Mouse (Mus musculus): ENCODE results near the gene 2310057N15Rik. TPM values are rescaled to one million over a fixed set of nuclear protein-coding genes. Genes with fewer than 3 reads are reported as not detected.
A peak's percentile ranks its signal among the peaks of the same experiment; 100 is the strongest.

2310057N15Rik gene
- total and polyA plus RNA-seq, 2 experiments, result not detected

DNA sequence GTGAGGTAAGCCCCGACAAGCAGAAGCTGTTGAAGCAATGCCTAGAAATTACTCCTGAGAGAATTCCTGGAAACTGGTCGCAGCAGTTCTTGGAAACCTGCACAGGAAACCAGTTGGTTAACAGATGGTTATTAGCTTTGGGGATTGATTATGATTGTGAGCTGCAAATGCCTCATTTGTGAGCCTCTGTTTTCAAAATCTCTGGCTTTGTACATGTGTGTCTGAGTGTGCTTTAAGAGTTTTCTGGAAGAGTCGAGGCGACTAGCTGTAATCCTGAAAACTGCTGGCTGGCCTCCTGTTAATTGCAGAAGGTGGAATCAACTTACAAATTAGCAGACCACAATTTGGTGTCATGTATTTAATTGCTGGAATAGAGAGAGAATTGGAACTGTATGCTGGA lies 26.1 kb downstream of the 2310057N15Rik start:
- no peak overlapping the region for H3K27ac ChIP-seq (replicated peaks; ENCODE audit: insufficient read depth, low read depth, low read length)
- H3K36me3 ChIP-seq (ENCODE audit: control insufficient read depth, insufficient read depth, low read length), result no peaks in the 10 kb centered on the region
- no peak for TF ChIP-seq CTCF (IDR thresholded peaks at IDR 0.05; ENCODE audit: low read depth, low read length)
- TF ChIP-seq POLR2A (IDR thresholded peaks at IDR 0.05; ENCODE audit: extremely low read depth, insufficient read depth, low read length), result no peak
- DNase-seq (ENCODE audit: extremely low read depth, low read depth, low spot score), result no peak
- H3K27me3 ChIP-seq (ENCODE audit: control insufficient read depth, insufficient read depth, low read length), result no peaks in the 10 kb centered on the region
- no peaks in the 10 kb centered on the region for H3K4me1 ChIP-seq (ENCODE audit: control insufficient read depth, insufficient read depth, low read length)
- WGBS, result 72% methylated on average over 4 of the region's 4 CpGs
- H3K9ac ChIP-seq (ENCODE audit: low read depth, low read length), result no peak overlapping the region
- no peak overlapping the region for H3K4me3 ChIP-seq (ENCODE audit: insufficient read depth, low read depth, low read length)
- no peaks in the 10 kb centered on the region for H3K79me2 ChIP-seq (ENCODE audit: control insufficient read depth, insufficient read depth, low read length)

DNA sequence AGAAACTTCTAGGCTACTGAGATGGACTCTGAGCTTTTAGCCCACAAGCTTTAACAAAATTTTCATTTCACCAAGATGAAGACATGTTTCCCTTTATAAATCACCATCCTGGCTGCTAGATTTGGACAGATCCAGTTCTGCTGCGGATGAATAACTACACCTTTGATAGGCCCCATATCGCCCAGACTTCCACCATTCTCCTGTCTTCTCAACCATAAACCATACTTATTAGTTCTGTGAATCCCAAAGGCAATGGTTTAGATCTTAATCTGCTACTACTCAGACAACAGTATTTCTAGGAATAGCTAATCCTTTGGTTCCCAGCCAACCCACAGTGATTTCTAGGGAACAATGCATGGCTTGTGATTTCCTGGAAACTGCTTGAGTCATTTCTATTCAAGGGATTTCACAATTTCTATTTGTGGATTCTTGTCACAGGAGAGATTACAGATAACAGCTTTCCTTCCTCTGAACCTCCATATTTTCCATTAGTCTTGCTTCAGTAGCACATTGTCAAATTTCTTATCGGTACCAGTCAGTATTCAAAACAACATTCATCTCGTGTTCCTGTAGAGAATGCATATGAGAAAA lies 29.2 kb downstream of the 2310057N15Rik start:
- Histone ChIP-seq H3K9ac (ENCODE audit: low read depth, low read length) (no peak overlapping the region), H3K36me3 (ENCODE audit: control insufficient read depth, insufficient read depth, low read length) (no peaks in the 10 kb centered on the region), H3K4me3 (ENCODE audit: insufficient read depth, low read depth, low read length) (no peak overlapping the region), H3K4me1 (ENCODE audit: control insufficient read depth, insufficient read depth, low read length) (no peaks in the 10 kb centered on the region), H3K79me2 (ENCODE audit: control insufficient read depth, insufficient read depth, low read length) (no peaks in the 10 kb centered on the region), H3K27ac (replicated peaks; ENCODE audit: insufficient read depth, low read depth, low read length) (no peak overlapping the region), H3K27me3 (ENCODE audit: control insufficient read depth, insufficient read depth, low read length) (no peaks in the 10 kb centered on the region)
- DNase-seq (ENCODE audit: extremely low read depth, low read depth, low spot score), result peak; percentile 9
- WGBS, result 76% methylated on average over 4 of the region's 4 CpGs
- no peak for TF ChIP-seq POLR2A (IDR thresholded peaks at IDR 0.05; ENCODE audit: extremely low read depth, insufficient read depth, low read length)
- no peak for TF ChIP-seq CTCF (IDR thresholded peaks at IDR 0.05; ENCODE audit: low read depth, low read length)

GRCm38 (mm10) chr16:88735391-88735790 lies 38.6 kb downstream of the 2310057N15Rik start:
- TF ChIP-seq POLR2A (IDR thresholded peaks at IDR 0.05; ENCODE audit: extremely low read depth, insufficient read depth, low read length) (no peak), CTCF (IDR thresholded peaks at IDR 0.05; ENCODE audit: low read depth, low read length) (no peak)
- Histone ChIP-seq H3K27me3 (ENCODE audit: control insufficient read depth, insufficient read depth, low read length) (no peaks in the 10 kb centered on the region), H3K4me1 (ENCODE audit: control insufficient read depth, insufficient read depth, low read length) (no peaks in the 10 kb centered on the region), H3K4me3 (ENCODE audit: insufficient read depth, low read depth, low read length) (no peak overlapping the region), H3K79me2 (ENCODE audit: control insufficient read depth, insufficient read depth, low read length) (no peaks in the 10 kb centered on the region), H3K36me3 (ENCODE audit: control insufficient read depth, insufficient read depth, low read length) (no peaks in the 10 kb centered on the region), H3K27ac (replicated peaks; ENCODE audit: insufficient read depth, low read depth, low read length) (no peak overlapping the region), H3K9ac (ENCODE audit: low read depth, low read length) (no peak overlapping the region)
- DNase-seq (ENCODE audit: extremely low read depth, low read depth, low spot score), result no peak
- 7% methylated on average over 2 of the region's 2 CpGs for WGBS

DNA sequence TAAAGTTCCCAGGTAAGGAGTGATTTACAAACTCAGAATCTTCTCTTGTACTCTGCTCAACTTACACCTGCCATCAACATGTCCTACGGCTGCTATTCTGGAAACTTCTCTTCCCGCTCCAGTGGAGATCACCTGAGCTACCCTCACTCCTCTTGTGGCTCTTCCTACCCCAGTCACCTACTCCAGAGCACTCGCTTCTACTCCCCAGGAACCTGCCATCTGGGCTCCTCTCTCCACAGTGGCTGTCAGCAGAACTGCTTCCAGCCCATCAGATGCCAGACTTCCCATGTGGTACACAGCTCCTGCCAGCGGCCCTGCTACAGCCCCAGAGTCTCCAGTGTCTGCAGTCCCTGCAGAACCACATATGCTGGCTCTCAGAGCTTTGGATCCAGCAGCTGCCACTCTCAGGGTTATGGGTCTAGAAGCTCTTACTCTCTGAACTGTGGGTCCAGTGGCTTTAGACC lies 45.2 kb downstream of the 2310057N15Rik start, which contains the start of gene Krtap13-1:
Gene Krtap13-1, plus strand, starts transcription at position 51 of the 464 bp plus-strand sequence.
- H3K27me3 ChIP-seq (ENCODE audit: control insufficient read depth, insufficient read depth, low read length), result no peaks in the 10 kb centered on the region
- no peak within 1 kb of the TSS for H3K27ac ChIP-seq (replicated peaks; ENCODE audit: insufficient read depth, low read depth, low read length)
- WGBS, result 86% methylated on average over 4 of the region's 4 CpGs
- no peaks in the 10 kb centered on the region for H3K4me1 ChIP-seq (ENCODE audit: control insufficient read depth, insufficient read depth, low read length)
- no peak for TF ChIP-seq CTCF (IDR thresholded peaks at IDR 0.05; ENCODE audit: low read depth, low read length)
- no peak for DNase-seq (ENCODE audit: extremely low read depth, low read depth, low spot score)
- H3K79me2 ChIP-seq (ENCODE audit: control insufficient read depth, insufficient read depth, low read length), result no peaks in the 10 kb centered on the region
- no peaks in the 10 kb centered on the region for H3K36me3 ChIP-seq (ENCODE audit: control insufficient read depth, insufficient read depth, low read length)
- H3K4me3 ChIP-seq (ENCODE audit: insufficient read depth, low read depth, low read length), result no peak within 1 kb of the TSS
- H3K9ac ChIP-seq (ENCODE audit: low read depth, low read length), result no peak within 1 kb of the TSS

Other genes with a start within 250 kb of the 2310057N15Rik start
- gene Cldn8, start 211.0 kb downstream of the 2310057N15Rik start, total RNA-seq (2014; rRNA removed), result 0.13 and 0.37 TPM in 2 replicates
- 0.05 TPM in 1 of 2 replicates, not detected in the other for gene Cldn8, start 211.0 kb downstream of the 2310057N15Rik start, polyA plus RNA-seq (2012; rRNA removed)
- gene Krtap24-1, start 161.9 kb downstream of the 2310057N15Rik start, total RNA-seq (2014; rRNA removed), result not detected in 2 replicates
- gene Krtap24-1, start 161.9 kb downstream of the 2310057N15Rik start, polyA plus RNA-seq (2012; rRNA removed), result not detected in 2 replicates
- gene 2310079G19Rik, start 146.5 kb downstream of the 2310057N15Rik start, total RNA-seq (2014; rRNA removed), result not detected in 2 replicates
- not detected in 2 replicates for gene 2310079G19Rik, start 146.5 kb downstream of the 2310057N15Rik start, polyA plus RNA-seq (2012; rRNA removed)
- not detected in 2 replicates for gene Krtap26-1, start 126.4 kb downstream of the 2310057N15Rik start, total RNA-seq (2014; rRNA removed)
- not detected in 2 replicates for gene Krtap26-1, start 126.4 kb downstream of the 2310057N15Rik start, polyA plus RNA-seq (2012; rRNA removed)
- gene Krtap27-1, start 102.5 kb downstream of the 2310057N15Rik start, total RNA-seq (2014; rRNA removed), result not detected in 2 replicates
- gene Krtap27-1, start 102.5 kb downstream of the 2310057N15Rik start, polyA plus RNA-seq (2012; rRNA removed), result not detected in 2 replicates
- gene 2310061N02Rik, start 66.2 kb downstream of the 2310057N15Rik start, total RNA-seq (2014; rRNA removed), result not detected in 2 replicates
- gene 2310061N02Rik, start 66.2 kb downstream of the 2310057N15Rik start, polyA plus RNA-seq (2012; rRNA removed), result not detected in 2 replicates
- gene Krtap13-1, start 45.3 kb downstream of the 2310057N15Rik start, total RNA-seq (2014; rRNA removed), result not detected in 2 replicates
- gene Krtap13-1, start 45.3 kb downstream of the 2310057N15Rik start, polyA plus RNA-seq (2012; rRNA removed), result not detected in 2 replicates
- gene Krtap13, start 22.6 kb downstream of the 2310057N15Rik start, total RNA-seq (2014; rRNA removed), result not detected in 2 replicates
- not detected in 2 replicates for gene Krtap13, start 22.6 kb downstream of the 2310057N15Rik start, polyA plus RNA-seq (2012; rRNA removed)
- not detected in 2 replicates for gene 2310034C09Rik, start 15.4 kb downstream of the 2310057N15Rik start, total RNA-seq (2014; rRNA removed)
- gene 2310034C09Rik, start 15.4 kb downstream of the 2310057N15Rik start, polyA plus RNA-seq (2012; rRNA removed), result not detected in 2 replicates
- not detected in 2 replicates for gene Gm5965, start 3.7 kb upstream of the 2310057N15Rik start, total RNA-seq (2014; rRNA removed)
- not detected in 2 replicates for gene Gm5965, start 3.7 kb upstream of the 2310057N15Rik start, polyA plus RNA-seq (2012; rRNA removed)
- not detected in 2 replicates for gene Gm20741, start 38.0 kb upstream of the 2310057N15Rik start, total RNA-seq (2014; rRNA removed)
- gene Gm20741, start 38.0 kb upstream of the 2310057N15Rik start, polyA plus RNA-seq (2012; rRNA removed), result not detected in 2 replicates
- gene Krtap15, start 46.0 kb upstream of the 2310057N15Rik start, total RNA-seq (2014; rRNA removed), result not detected in 2 replicates
- not detected in 2 replicates for gene Krtap15, start 46.0 kb upstream of the 2310057N15Rik start, polyA plus RNA-seq (2012; rRNA removed)
- gene Krtap14, start 51.9 kb upstream of the 2310057N15Rik start, total RNA-seq (2014; rRNA removed), result not detected in 2 replicates
- gene Krtap14, start 51.9 kb upstream of the 2310057N15Rik start, polyA plus RNA-seq (2012; rRNA removed), result not detected in 2 replicates
- gene Krtap19-1, start 95.2 kb upstream of the 2310057N15Rik start, total RNA-seq (2014; rRNA removed), result not detected in 2 replicates
- gene Krtap19-1, start 95.2 kb upstream of the 2310057N15Rik start, polyA plus RNA-seq (2012; rRNA removed), result not detected in 2 replicates
- gene Krtap19-2, start 100.1 kb upstream of the 2310057N15Rik start, total RNA-seq (2014; rRNA removed), result not detected in 2 replicates
- gene Krtap19-2, start 100.1 kb upstream of the 2310057N15Rik start, polyA plus RNA-seq (2012; rRNA removed), result not detected in 2 replicates
- gene Krtap19-3, start 103.8 kb upstream of the 2310057N15Rik start, total RNA-seq (2014; rRNA removed), result not detected in 2 replicates
- gene Krtap19-3, start 103.8 kb upstream of the 2310057N15Rik start, polyA plus RNA-seq (2012; rRNA removed), result not detected in 2 replicates
- gene Krtap19-4, start 110.9 kb upstream of the 2310057N15Rik start, total RNA-seq (2014; rRNA removed), result not detected in 2 replicates
- not detected in 2 replicates for gene Krtap19-4, start 110.9 kb upstream of the 2310057N15Rik start, polyA plus RNA-seq (2012; rRNA removed)
- not detected in 2 replicates for gene Krtap19-5, start 122.3 kb upstream of the 2310057N15Rik start, total RNA-seq (2014; rRNA removed)
- not detected in 2 replicates for gene Krtap19-5, start 122.3 kb upstream of the 2310057N15Rik start, polyA plus RNA-seq (2012; rRNA removed)
- not detected in 2 replicates for gene Krtap19-9b, start 158.1 kb upstream of the 2310057N15Rik start, total RNA-seq (2014; rRNA removed)
- gene Krtap19-9b, start 158.1 kb upstream of the 2310057N15Rik start, polyA plus RNA-seq (2012; rRNA removed), result not detected in 2 replicates
- gene Krtap16-3, start 188.7 kb upstream of the 2310057N15Rik start, total RNA-seq (2014; rRNA removed), result not detected in 2 replicates
- gene Krtap16-3, start 188.7 kb upstream of the 2310057N15Rik start, polyA plus RNA-seq (2012; rRNA removed), result not detected in 2 replicates
- gene Krtap22-2, start 236.6 kb upstream of the 2310057N15Rik start, total RNA-seq (2014; rRNA removed), result not detected in 2 replicates
- not detected in 2 replicates for gene Krtap22-2, start 236.6 kb upstream of the 2310057N15Rik start, polyA plus RNA-seq (2012; rRNA removed)
- not detected in 2 replicates for gene Gm10229, start 241.1 kb upstream of the 2310057N15Rik start, total RNA-seq (2014; rRNA removed)
- not detected in 2 replicates for gene Gm10229, start 241.1 kb upstream of the 2310057N15Rik start, polyA plus RNA-seq (2012; rRNA removed)

All from liver, adult 2 months (tissue).